Mouse (Mus musculus): ENCODE measurements around the gene Ppard. TPM values are rescaled to one million over a fixed set of nuclear protein-coding genes. Genes with fewer than 3 reads are reported as not detected.

The Ppard gene
- polyA plus RNA-seq, 1 experiment from 2014 or later: 1.7 TPM

GRCm38 (mm10) chr17:28340578-28340977 is 108.1 kb downstream of the Ppard start:
- DNase-seq (ENCODE audit: low spot score, missing footprints) (no peak), ATAC-seq (ENCODE audit: low FRiP score) (0 out of 2 replicates have a peak, but pooled peaks have one; percentile 12)
- H3K27ac ChIP-seq (ENCODE audit: low read depth, low read length): no peak overlapping the region
- no peak overlapping the region; the same call in 1 of the 2 replicates for H3K9ac ChIP-seq (ENCODE audit: low read length)
- H3K4me2 ChIP-seq: no peak overlapping the region
- H3K27me3 ChIP-seq (ENCODE audit: control insufficient read depth, insufficient read depth, low read length): peaks cover 6% of the 10 kb centered on the region
- H3K36me3 ChIP-seq (ENCODE audit: control insufficient read depth, insufficient read depth, low read length): no peaks in the 10 kb centered on the region; the same call in 1 of the 2 replicates
- no peaks in the 10 kb centered on the region for H3K9me3 ChIP-seq (ENCODE audit: control insufficient read depth, low read length)
- 80% methylated on average over 7 of the region's 7 CpGs for WGBS
- no peak overlapping the region for H3K4me3 ChIP-seq (ENCODE audit: low read depth, low read length)
- H3K4me1 ChIP-seq (ENCODE audit: control insufficient read depth, insufficient read depth, low read length): peaks cover 12% of the 10 kb centered on the region

DNA sequence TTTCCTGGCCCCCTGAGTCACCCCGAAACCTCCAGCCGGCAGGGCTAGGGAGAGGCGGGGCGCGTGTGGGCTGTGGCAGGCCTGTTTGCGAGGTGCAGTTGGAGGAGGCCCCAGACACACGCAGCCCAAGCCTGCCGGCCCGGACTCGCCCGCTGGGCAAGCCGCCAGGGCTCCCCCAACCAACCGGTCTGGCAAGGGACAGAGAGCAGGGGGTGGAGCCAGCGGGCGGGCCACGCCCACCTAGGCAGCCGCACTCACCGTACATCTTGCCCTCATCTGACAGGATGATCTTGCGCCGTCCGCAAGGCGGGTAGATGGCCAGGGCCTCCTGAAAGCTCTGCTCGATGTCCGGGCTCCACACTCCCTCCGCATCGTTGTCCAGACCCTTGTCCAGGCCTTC is 108.6 kb downstream of the Ppard start:
- Histone ChIP-seq H3K9me3 (ENCODE audit: control insufficient read depth, low read length) (no peaks in the 10 kb centered on the region), H3K4me2 (peak overlapping the region; percentile 43), H3K4me3 (ENCODE audit: low read depth, low read length) (no peak overlapping the region; the same call in 1 of the 2 replicates), H3K9ac (ENCODE audit: low read length) (peak overlapping the region; percentile 46), H3K27ac (ENCODE audit: low read depth, low read length) (no peak overlapping the region), H3K27me3 (ENCODE audit: control insufficient read depth, insufficient read depth, low read length) (peaks cover 6% of the 10 kb centered on the region), H3K4me1 (ENCODE audit: control insufficient read depth, insufficient read depth, low read length) (peaks cover 16% of the 10 kb centered on the region), H3K36me3 (ENCODE audit: control insufficient read depth, insufficient read depth, low read length) (no peaks in the 10 kb centered on the region)
- WGBS: 6% methylated on average over 26 of the region's 26 CpGs
- ATAC-seq (ENCODE audit: low FRiP score): peak; percentile 81
- DNase-seq (ENCODE audit: low spot score, missing footprints): no peak

GRCm38 (mm10) chr17:28344050-28344607 is 111.6 kb downstream of the Ppard start:
- H3K9me3 ChIP-seq (ENCODE audit: control insufficient read depth, low read length): no peaks in the 10 kb centered on the region
- no peaks in the 10 kb centered on the region for H3K36me3 ChIP-seq (ENCODE audit: control insufficient read depth, insufficient read depth, low read length)
- no peak overlapping the region for H3K27ac ChIP-seq (ENCODE audit: low read depth, low read length)
- peaks cover 6% of the 10 kb centered on the region for H3K27me3 ChIP-seq (ENCODE audit: control insufficient read depth, insufficient read depth, low read length)
- H3K9ac ChIP-seq (ENCODE audit: low read length): no peak overlapping the region
- no peak overlapping the region for H3K4me2 ChIP-seq
- H3K4me1 ChIP-seq (ENCODE audit: control insufficient read depth, insufficient read depth, low read length): peaks cover 26% of the 10 kb centered on the region
- DNase-seq (ENCODE audit: low spot score, missing footprints) (no peak), ATAC-seq (ENCODE audit: low FRiP score) (no peak)
- WGBS: 32% methylated on average over 4 of the region's 4 CpGs
- H3K4me3 ChIP-seq (ENCODE audit: low read depth, low read length): no peak overlapping the region

GRCm38 (mm10) chr17:28344670-28345069 is 112.2 kb downstream of the Ppard start:
- no peak overlapping the region for H3K4me3 ChIP-seq (ENCODE audit: low read depth, low read length)
- H3K27ac ChIP-seq (ENCODE audit: low read depth, low read length): no peak overlapping the region
- no peak overlapping the region for H3K4me2 ChIP-seq
- no peak for ATAC-seq (ENCODE audit: low FRiP score)
- H3K27me3 ChIP-seq (ENCODE audit: control insufficient read depth, insufficient read depth, low read length): peaks cover 6% of the 10 kb centered on the region
- no peaks in the 10 kb centered on the region for H3K36me3 ChIP-seq (ENCODE audit: control insufficient read depth, insufficient read depth, low read length)
- 47% methylated on average over 3 of the region's 3 CpGs for WGBS
- H3K9me3 ChIP-seq (ENCODE audit: control insufficient read depth, low read length): no peaks in the 10 kb centered on the region
- DNase-seq (ENCODE audit: low spot score, missing footprints): no peak
- H3K9ac ChIP-seq (ENCODE audit: low read length): no peak overlapping the region
- peaks cover 31% of the 10 kb centered on the region for H3K4me1 ChIP-seq (ENCODE audit: control insufficient read depth, insufficient read depth, low read length)

DNA sequence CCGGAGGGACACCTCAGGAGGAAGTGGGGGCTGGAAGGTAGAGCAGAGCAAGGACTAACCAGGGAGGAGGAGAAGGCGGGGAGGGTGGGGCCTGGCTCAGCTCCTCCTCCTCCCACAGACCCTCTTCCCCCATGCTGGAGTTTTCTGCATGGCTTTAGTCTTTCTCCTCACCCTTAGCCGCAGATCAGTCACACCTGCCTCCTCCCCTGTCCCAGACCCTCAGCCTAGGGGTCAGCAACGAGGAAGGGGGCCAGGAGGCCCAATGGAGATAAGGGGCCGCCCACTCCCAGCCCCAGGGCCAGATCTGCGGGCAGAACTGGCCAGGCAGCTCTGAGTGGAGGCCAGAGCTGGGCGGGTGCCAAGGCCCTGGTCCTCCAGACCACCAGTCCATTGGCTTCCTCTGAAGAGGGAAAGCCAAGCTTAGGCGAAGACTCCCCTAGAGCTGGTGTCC is 112.8 kb downstream of the Ppard start:
- Histone ChIP-seq H3K27me3 (ENCODE audit: control insufficient read depth, insufficient read depth, low read length) (peaks cover 6% of the 10 kb centered on the region), H3K4me1 (ENCODE audit: control insufficient read depth, insufficient read depth, low read length) (peaks cover 32% of the 10 kb centered on the region), H3K36me3 (ENCODE audit: control insufficient read depth, insufficient read depth, low read length) (no peaks in the 10 kb centered on the region), H3K9me3 (ENCODE audit: control insufficient read depth, low read length) (no peaks in the 10 kb centered on the region), H3K4me2 (no peak overlapping the region), H3K9ac (ENCODE audit: low read length) (0 out of 2 replicates have a peak overlapping the region, but pooled peaks have one; percentile 24), H3K4me3 (ENCODE audit: low read depth, low read length) (no peak overlapping the region), H3K27ac (ENCODE audit: low read depth, low read length) (no peak overlapping the region)
- 4% methylated on average over 8 of the region's 8 CpGs for WGBS
- ATAC-seq (ENCODE audit: low FRiP score): no peak
- DNase-seq (ENCODE audit: low spot score, missing footprints): no peak

DNA sequence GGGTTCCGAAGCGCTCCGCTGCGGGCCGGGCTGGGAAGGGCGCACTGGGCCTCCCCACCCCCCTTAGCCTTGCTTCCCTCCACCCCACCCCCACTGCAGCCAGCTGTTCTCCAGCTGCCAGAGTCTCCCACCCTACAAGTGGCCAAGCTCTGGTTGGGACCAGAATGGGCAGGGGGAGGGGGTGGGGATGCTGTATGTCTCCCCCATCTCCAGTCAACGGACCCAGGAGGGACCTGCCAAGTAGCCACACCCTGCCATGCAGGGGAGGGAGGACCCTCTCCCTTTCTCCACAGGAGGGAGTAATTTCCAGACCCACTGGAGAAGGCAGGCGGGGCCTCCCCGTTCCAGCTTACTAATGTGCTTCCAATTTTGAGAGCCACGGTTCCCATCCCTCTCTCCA is 113.4 kb downstream of the Ppard start:
- H3K4me3 ChIP-seq (ENCODE audit: low read depth, low read length): no peak overlapping the region
- no peak overlapping the region for H3K27ac ChIP-seq (ENCODE audit: low read depth, low read length)
- H3K9ac ChIP-seq (ENCODE audit: low read length): 0 out of 2 replicates have a peak overlapping the region, but pooled peaks have one; percentile 24
- ATAC-seq (ENCODE audit: low FRiP score) (no peak), DNase-seq (ENCODE audit: low spot score, missing footprints) (no peak)
- no peaks in the 10 kb centered on the region for H3K9me3 ChIP-seq (ENCODE audit: control insufficient read depth, low read length)
- H3K4me1 ChIP-seq (ENCODE audit: control insufficient read depth, insufficient read depth, low read length): peaks cover 30% of the 10 kb centered on the region
- no peaks in the 10 kb centered on the region for H3K36me3 ChIP-seq (ENCODE audit: control insufficient read depth, insufficient read depth, low read length)
- WGBS: 6% methylated on average over 10 of the region's 10 CpGs
- no peak overlapping the region for H3K4me2 ChIP-seq
- H3K27me3 ChIP-seq (ENCODE audit: control insufficient read depth, insufficient read depth, low read length): peaks cover 6% of the 10 kb centered on the region

GRCm38 (mm10) chr17:28347327-28347726 is 114.8 kb downstream of the Ppard start:
- DNase-seq (ENCODE audit: low spot score, missing footprints) (no peak), ATAC-seq (ENCODE audit: low FRiP score) (no peak)
- WGBS: 73% methylated on average over 10 of the region's 10 CpGs
- no peak overlapping the region for H3K4me3 ChIP-seq (ENCODE audit: low read depth, low read length)
- H3K4me1 ChIP-seq (ENCODE audit: control insufficient read depth, insufficient read depth, low read length): peaks cover 27% of the 10 kb centered on the region
- no peaks in the 10 kb centered on the region for H3K36me3 ChIP-seq (ENCODE audit: control insufficient read depth, insufficient read depth, low read length)
- no peak overlapping the region for H3K27ac ChIP-seq (ENCODE audit: low read depth, low read length)
- H3K4me2 ChIP-seq: no peak overlapping the region
- no peaks in the 10 kb centered on the region for H3K9me3 ChIP-seq (ENCODE audit: control insufficient read depth, low read length)
- no peak overlapping the region for H3K9ac ChIP-seq (ENCODE audit: low read length)
- peaks cover 14% of the 10 kb centered on the region for H3K27me3 ChIP-seq (ENCODE audit: control insufficient read depth, insufficient read depth, low read length)

- 51% methylated on average over 6 of the region's 6 CpGs for WGBS
- DNase-seq (ENCODE audit: low spot score, missing footprints): no peak
- no peak overlapping the region for H3K4me2 ChIP-seq
- H3K27me3 ChIP-seq (ENCODE audit: control insufficient read depth, insufficient read depth, low read length): peaks cover 17% of the 10 kb centered on the region
- no peak overlapping the region for H3K27ac ChIP-seq (ENCODE audit: low read depth, low read length)
- no peaks in the 10 kb centered on the region for H3K36me3 ChIP-seq (ENCODE audit: control insufficient read depth, insufficient read depth, low read length)
- H3K4me1 ChIP-seq (ENCODE audit: control insufficient read depth, insufficient read depth, low read length): peaks cover 27% of the 10 kb centered on the region
- H3K4me3 ChIP-seq (ENCODE audit: low read depth, low read length): no peak overlapping the region
- H3K9me3 ChIP-seq (ENCODE audit: control insufficient read depth, low read length): no peaks in the 10 kb centered on the region
- no peak for ATAC-seq (ENCODE audit: low FRiP score)
- no peak overlapping the region for H3K9ac ChIP-seq (ENCODE audit: low read length)
These were observed 115.7 kb downstream of the Ppard start for GRCm38 (mm10) chr17:28348211-28348610.

- peaks cover 27% of the 10 kb centered on the region for H3K4me1 ChIP-seq (ENCODE audit: control insufficient read depth, insufficient read depth, low read length)
- H3K4me3 ChIP-seq (ENCODE audit: low read depth, low read length): peak overlapping the region; percentile 70
- peak overlapping the region; percentile 79 for H3K9ac ChIP-seq (ENCODE audit: low read length)
- H3K9me3 ChIP-seq (ENCODE audit: control insufficient read depth, low read length): no peaks in the 10 kb centered on the region
- ATAC-seq (ENCODE audit: low FRiP score) (no peak), DNase-seq (ENCODE audit: low spot score, missing footprints) (no peak)
- WGBS: 12% methylated on average over 12 of the region's 13 CpGs
- peak overlapping the region; percentile 91 for H3K4me2 ChIP-seq
- H3K27me3 ChIP-seq (ENCODE audit: control insufficient read depth, insufficient read depth, low read length): peaks cover 17% of the 10 kb centered on the region
- H3K27ac ChIP-seq (ENCODE audit: low read depth, low read length): no peak overlapping the region
- H3K36me3 ChIP-seq (ENCODE audit: control insufficient read depth, insufficient read depth, low read length): no peaks in the 10 kb centered on the region
These were observed 116.9 kb downstream of the Ppard start for GRCm38 (mm10) chr17:28349264-28349880.
